Mouse (Mus musculus) megakaryocyte, embryonic 14.5 days (primary cell): Measurements from ENCODE around the gene Cenpp.

ENCODE experiments used
- FLI1 ChIP-seq: IDR thresholded peaks from 2 replicates; pipeline ENCODE4 v1.6.1; 2012; ENCODE audit warnings: low read length, inconsistent platforms, mixed read lengths
- GATA1 ChIP-seq: IDR thresholded peaks from 3 replicates; pipeline ENCODE4 v1.6.1; 2012; ENCODE audit warnings: mixed read lengths, low read length, inconsistent platforms, borderline replicate concordance

GRCm38 (mm10) chr13:49549616-49550015 lies 103.0 kb downstream of the Cenpp start:
- TF ChIP-seq GATA1: no peak
- no peak for TF ChIP-seq FLI1
